Mouse (Mus musculus) hindbrain, embryonic 11.5 days (tissue): Measurements from ENCODE around the gene Zfp37. TPM values are rescaled to one million over a fixed set of nuclear protein-coding genes. Genes with fewer than 3 reads are reported as not detected.

Experiments used
- ATAC-seq: fragments of 200-750 bp; cut with Nextera tagmentation; 2 replicates; pipeline ENCODE4 v1.8.0; 2017; ENCODE audit warnings: mild to moderate bottlenecking, moderate TSS enrichment, moderate library complexity; ENCODE audit not compliant: low FRiP score
- DNase-seq: peaks from one replicate; pipeline ENCODE4 v3.0.0-alpha.2; 2015; ENCODE audit warnings: low spot score
- H3K27ac ChIP-seq: fragments of 300-500 bp; sonication (generic); 2 replicates; pipeline ENCODE4 v1.5.1; 2014; ENCODE audit warnings: mild to moderate bottlenecking, low read depth, low read length
- H3K27me3 ChIP-seq: fragments of 300-500 bp; sonication (generic); 2 replicates; pipeline ENCODE4 v1.6.1; 2014; ENCODE audit warnings: mild to moderate bottlenecking, low read length, moderate library complexity, mixed read lengths; ENCODE audit not compliant: control insufficient read depth, insufficient read depth
- H3K36me3 ChIP-seq: fragments of 300-500 bp; sonication (generic); 2 replicates; pipeline ENCODE4 v1.6.1; 2014; ENCODE audit warnings: mild to moderate bottlenecking, low read length, moderate library complexity, mixed read lengths; ENCODE audit not compliant: control insufficient read depth, insufficient read depth
- H3K4me1 ChIP-seq: fragments of 300-500 bp; sonication (generic); replicated peaks from 2 replicates; pipeline ENCODE4 v1.6.1; 2014; ENCODE audit warnings: low read length, mixed read lengths; ENCODE audit not compliant: control insufficient read depth, insufficient read depth
- H3K4me2 ChIP-seq: fragments of 300-500 bp; sonication (generic); replicated peaks from 2 replicates; pipeline ENCODE4 v1.6.1; 2014; ENCODE audit warnings: mild to moderate bottlenecking, low read depth, low read length
- H3K4me3 ChIP-seq: fragments of 300-500 bp; sonication (generic); 2 replicates; pipeline ENCODE4 v1.5.1; 2014; ENCODE audit warnings: low read depth, low read length
- H3K9ac ChIP-seq: fragments of 300-500 bp; sonication (generic); 2 replicates; pipeline ENCODE4 v1.6.1; 2014; ENCODE audit warnings: low read depth, low read length
- H3K9me3 ChIP-seq: fragments of 300-500 bp; sonication (generic); 2 replicates; pipeline ENCODE4 v1.6.1; 2016; ENCODE audit warnings: low read length; ENCODE audit not compliant: control insufficient read depth
- WGBS: fragments of 180-500 bp; shearing (Covaris S2); extraction: QIAGEN DNeasy Blood & Tissue Kit; methylation state at CpG from one replicate; pipeline ENCODE4 v1.1.7; 2014; 5-methylcytosine and 5-hydroxymethylcytosine counted together
- polyA plus RNA-seq: library from polyadenylated mRNA; unstranded; fragments of >200 nt; fragmentation: Nextera tagmentation; extraction: Ambion mirVana; gene quantifications from 2 replicates; pipeline ENCODE4 v1.2.1, GENCODE M21; 2014

The Zfp37 gene
- polyA plus RNA-seq, 1 experiment from 2014 or later: 34.4 TPM

GRCm38 (mm10) chr4:62240586-62240985 lies 9.7 kb upstream of the Zfp37 start:
- ATAC-seq (no peak), DNase-seq (no peak)
- H3K4me3 ChIP-seq: no peak overlapping the region
- no peaks in the 10 kb centered on the region for H3K9me3 ChIP-seq
- no peak overlapping the region for H3K27ac ChIP-seq
- no peaks in the 10 kb centered on the region for H3K27me3 ChIP-seq
- H3K9ac ChIP-seq: no peak overlapping the region
- H3K4me2 ChIP-seq: no peak overlapping the region
- WGBS: 59% methylated on average over 6 of the region's 6 CpGs
- H3K4me1 ChIP-seq: no peaks in the 10 kb centered on the region
- H3K36me3 ChIP-seq: no peaks in the 10 kb centered on the region

- Histone ChIP-seq H3K27ac (no peak overlapping the region), H3K36me3 (no peaks in the 10 kb centered on the region), H3K9me3 (no peaks in the 10 kb centered on the region), H3K9ac (no peak overlapping the region), H3K27me3 (no peaks in the 10 kb centered on the region), H3K4me1 (no peaks in the 10 kb centered on the region), H3K4me2 (no peak overlapping the region), H3K4me3 (no peak overlapping the region)
- no peak for DNase-seq
- WGBS: 69% methylated on average over 1 of the region's 1 CpGs
- no peak for ATAC-seq
Observed at GRCm38 (mm10) chr4:62230153-62230552, 694 bp downstream of the Zfp37 start.

- H3K27me3 ChIP-seq: no peaks in the 10 kb centered on the region
- WGBS: 91% methylated on average over 7 of the region's 7 CpGs
- no peak for DNase-seq
Observed at GRCm38 (mm10) chr4:62229448-62229847, 1.4 kb downstream of the Zfp37 start.

GRCm38 (mm10) chr4:62228391-62228790 lies 2.5 kb downstream of the Zfp37 start:
- ATAC-seq (peak; percentile 30; the same call in 1 of the 2 replicates), DNase-seq (peak; percentile 62)
- Histone ChIP-seq H3K9me3 (no peaks in the 10 kb centered on the region), H3K9ac (no peak overlapping the region), H3K4me2 (no peak overlapping the region), H3K27me3 (no peaks in the 10 kb centered on the region), H3K27ac (no peak overlapping the region), H3K4me1 (no peaks in the 10 kb centered on the region), H3K4me3 (no peak overlapping the region), H3K36me3 (no peaks in the 10 kb centered on the region)
- WGBS: 39% methylated on average over 10 of the region's 10 CpGs

More at GRCm38 (mm10) chr4:62229448-62229847, 1.4 kb downstream of the Zfp37 start:
- Histone ChIP-seq H3K4me1 (no peaks in the 10 kb centered on the region), H3K9ac (no peak overlapping the region), H3K36me3 (no peaks in the 10 kb centered on the region), H3K27ac (no peak overlapping the region), H3K9me3 (no peaks in the 10 kb centered on the region), H3K4me2 (no peak overlapping the region), H3K4me3 (no peak overlapping the region)
- ATAC-seq: no peak

- Histone ChIP-seq H3K9ac (no peak overlapping the region), H3K4me1 (no peaks in the 10 kb centered on the region), H3K4me3 (no peak overlapping the region), H3K36me3 (no peaks in the 10 kb centered on the region), H3K9me3 (no peaks in the 10 kb centered on the region), H3K27me3 (no peaks in the 10 kb centered on the region), H3K27ac (no peak overlapping the region), H3K4me2 (no peak overlapping the region)
- ATAC-seq (no peak), DNase-seq (no peak)
- WGBS: 78% methylated on average over 2 of the region's 2 CpGs
Observed at GRCm38 (mm10) chr4:62213490-62213889, 17.4 kb downstream of the Zfp37 start.

- 33% methylated on average over 4 of the region's 4 CpGs for WGBS
- no peaks in the 10 kb centered on the region for H3K9me3 ChIP-seq
- no peaks in the 10 kb centered on the region for H3K36me3 ChIP-seq
- H3K4me3 ChIP-seq: no peak overlapping the region
- ATAC-seq (no peak), DNase-seq (no peak)
- no peak overlapping the region for H3K4me2 ChIP-seq
- H3K4me1 ChIP-seq: no peaks in the 10 kb centered on the region
- no peaks in the 10 kb centered on the region for H3K27me3 ChIP-seq
- H3K9ac ChIP-seq: no peak overlapping the region
- no peak overlapping the region for H3K27ac ChIP-seq
Observed at GRCm38 (mm10) chr4:62210035-62210434, 20.8 kb downstream of the Zfp37 start.

- Histone ChIP-seq H3K9me3 (no peaks in the 10 kb centered on the region), H3K27ac (peak overlapping the region; percentile 89), H3K9ac (peak overlapping the region; percentile 83), H3K4me1 (no peaks in the 10 kb centered on the region), H3K4me2 (peak overlapping the region; percentile 39), H3K27me3 (no peaks in the 10 kb centered on the region), H3K36me3 (peaks cover 1% of the 10 kb centered on the region), H3K4me3 (peak overlapping the region; percentile 72)
- peak; percentile 62 for ATAC-seq
- WGBS: 7% methylated on average over 19 of the region's 19 CpGs
- no peak for DNase-seq
Observed at GRCm38 (mm10) chr4:62208696-62209380, 22.0 kb downstream of the Zfp37 start.

GRCm38 (mm10) chr4:62207851-62208695 lies 22.8 kb downstream of the Zfp37 start:
- Histone ChIP-seq H3K4me1 (no peaks in the 10 kb centered on the region), H3K9ac (peak overlapping the region; percentile 83), H3K4me3 (peak overlapping the region; percentile 72), H3K9me3 (no peaks in the 10 kb centered on the region), H3K4me2 (peak overlapping the region; percentile 39), H3K36me3 (peaks cover 8% of the 10 kb centered on the region), H3K27ac (peak overlapping the region; percentile 89), H3K27me3 (no peaks in the 10 kb centered on the region)
- 1% methylated on average over 45 of the region's 45 CpGs for WGBS
- ATAC-seq (peak; percentile 98), DNase-seq (peak; percentile 90)
